Mouse (Mus musculus): ENCODE results near the gene Tnik.
A peak's percentile ranks its signal among the peaks of the same experiment; 100 is the strongest.

Gene Tnik

GRCm38 (mm10) chr3:28408859-28409459 is 145.9 kb downstream of the Tnik start:
- peak; percentile 57 for DNase-seq (ENCODE audit: low spot score)

DNA sequence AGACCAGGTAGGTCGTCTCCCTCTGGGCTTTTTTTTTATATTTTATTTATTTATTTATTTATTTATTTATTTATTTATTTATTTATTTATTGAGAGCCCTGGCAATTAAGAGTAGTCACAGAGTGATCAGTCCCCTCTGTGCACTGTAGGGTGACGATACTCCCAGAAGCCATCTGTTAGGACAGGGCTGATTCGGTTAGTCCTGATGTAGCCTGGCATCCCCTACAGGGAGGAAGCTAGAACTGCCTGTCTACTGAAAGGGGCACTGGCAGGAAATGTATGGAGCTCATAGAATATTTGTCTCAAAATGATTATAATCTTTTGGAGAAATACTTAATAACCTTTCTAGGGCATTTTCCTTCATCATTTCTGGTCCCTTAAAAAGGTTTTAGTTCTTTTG is 147.3 kb downstream of the Tnik start:
- no peak for DNase-seq (ENCODE audit: low spot score)

DNA sequence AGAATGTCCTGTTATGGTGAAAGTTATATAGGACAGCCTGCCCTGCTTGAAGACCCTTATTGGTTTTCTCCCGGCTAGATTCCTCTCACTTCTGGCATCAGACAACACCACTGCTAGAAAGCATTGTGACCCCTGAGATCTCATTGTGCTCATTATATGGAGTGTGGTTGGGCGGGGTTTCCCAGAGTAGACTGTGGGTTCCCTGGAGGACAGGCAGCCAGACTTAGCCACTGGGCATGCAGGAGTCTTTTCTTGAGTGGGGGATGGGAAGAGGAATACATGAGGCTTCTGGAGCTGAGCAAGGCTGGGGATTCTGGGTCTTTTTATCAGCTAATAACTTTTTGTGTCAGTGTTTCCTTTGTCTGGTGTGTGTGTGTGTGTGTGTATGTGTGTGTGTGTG is 153.0 kb downstream of the Tnik start:
- DNase-seq (ENCODE audit: low spot score) = no peak

- no peak for DNase-seq (ENCODE audit: low spot score)
These were observed 154.2 kb downstream of the Tnik start for GRCm38 (mm10) chr3:28417091-28417715.

DNA sequence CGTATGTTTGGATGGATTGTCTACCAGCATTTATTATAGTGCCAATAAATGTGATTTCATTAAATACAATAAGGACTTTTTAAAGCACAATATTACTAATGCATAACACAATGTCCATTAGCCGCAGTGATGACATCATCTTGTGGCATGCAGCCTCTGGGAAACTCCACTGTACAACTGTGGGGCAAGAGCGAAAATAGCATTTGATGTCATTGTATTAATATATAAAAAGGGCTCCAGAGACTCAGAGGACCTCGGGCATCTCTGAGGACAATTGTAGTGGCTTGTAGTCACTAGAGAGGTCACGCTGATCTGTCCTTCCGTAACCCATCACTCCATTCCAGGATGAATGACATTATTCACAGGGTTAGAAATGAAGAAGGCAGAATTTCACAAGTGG is 157.2 kb downstream of the Tnik start:
- DNase-seq (ENCODE audit: low spot score) = no peak

DNA sequence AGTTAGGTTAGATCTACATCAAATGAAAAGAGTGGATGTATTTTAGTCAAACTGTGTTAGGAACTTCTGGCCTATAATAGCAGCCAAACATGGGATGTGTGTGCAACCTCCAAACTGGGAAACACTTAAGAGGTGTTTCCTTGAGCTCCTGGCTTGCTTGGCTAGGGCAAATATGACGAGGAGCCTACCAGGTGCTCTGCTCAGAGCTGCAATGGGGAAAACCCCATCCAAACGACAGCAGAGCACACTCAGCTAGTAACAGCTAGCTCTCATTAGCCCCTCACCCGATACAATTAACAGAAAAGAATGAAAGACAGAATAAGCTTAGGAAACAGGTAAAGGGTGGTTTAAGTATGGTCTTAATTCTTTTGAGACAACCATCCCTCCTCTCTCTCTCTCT is 157.7 kb downstream of the Tnik start:
- no peak for DNase-seq (ENCODE audit: low spot score)

GRCm38 (mm10) chr3:28421798-28422197 is 158.8 kb downstream of the Tnik start:
- no peak for DNase-seq (ENCODE audit: low spot score)

DNA sequence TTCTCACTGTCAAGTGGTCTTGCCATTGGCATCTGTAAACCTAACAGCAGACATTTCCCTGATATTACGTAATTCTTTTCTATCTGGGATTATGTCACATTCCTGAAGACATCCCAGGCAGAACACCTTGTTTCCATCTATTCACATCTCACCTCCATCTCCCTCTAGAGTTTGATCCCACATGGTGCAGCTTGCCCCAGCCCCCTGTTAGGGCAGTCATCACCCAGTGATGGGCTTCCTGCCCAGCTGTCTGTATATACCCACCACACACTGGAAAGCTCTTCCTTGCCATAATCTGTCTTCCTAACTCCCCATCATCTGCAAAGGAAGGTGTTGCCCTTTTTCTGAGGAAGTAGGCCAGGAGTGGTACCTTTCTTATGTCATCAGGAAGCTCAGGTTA is 159.2 kb downstream of the Tnik start:
- DNase-seq (ENCODE audit: low spot score) = no peak

GRCm38 (mm10) chr3:28425911-28426310 is 162.9 kb downstream of the Tnik start:
- no peak for DNase-seq (ENCODE audit: low spot score)

DNA sequence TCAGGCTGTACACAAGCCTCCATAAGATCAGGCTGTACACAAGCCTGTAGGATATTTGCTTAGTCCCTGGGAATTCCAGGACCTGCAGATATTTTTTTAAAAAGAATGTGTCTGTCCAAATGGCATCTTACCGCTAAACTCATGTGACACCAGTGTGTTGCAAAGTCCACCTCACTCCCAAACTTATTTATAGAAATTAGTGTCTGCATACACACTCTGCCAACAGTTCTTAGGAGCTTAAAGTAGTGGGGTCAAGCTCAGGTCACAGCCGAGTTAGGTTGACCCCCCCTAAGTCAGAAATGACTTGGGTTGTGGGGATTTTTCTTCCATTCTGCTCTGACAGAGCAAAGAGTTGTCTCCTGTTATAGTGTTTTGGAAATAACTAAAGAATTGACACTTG is 168.4 kb downstream of the Tnik start:
- DNase-seq (ENCODE audit: low spot score) = no peak

DNA sequence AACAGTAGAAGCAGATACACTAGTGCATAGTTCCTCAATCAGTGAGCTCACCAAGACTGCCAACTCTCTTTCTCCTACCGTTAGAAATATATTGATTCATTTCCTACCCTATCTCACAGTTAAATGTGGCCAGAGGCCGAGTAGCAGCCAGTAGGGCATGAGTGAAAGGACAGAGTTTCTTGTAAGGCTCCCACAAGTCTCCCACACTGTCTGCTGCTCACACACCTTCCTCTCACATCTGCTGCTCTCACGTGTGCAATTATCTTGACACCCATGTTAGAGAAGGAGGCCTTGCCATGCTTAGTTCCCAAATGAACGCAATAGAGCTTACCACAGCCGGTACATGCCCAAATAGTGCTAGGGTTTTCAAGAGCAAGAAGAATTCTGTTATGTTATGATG is 169.3 kb downstream of the Tnik start:
- no peak for DNase-seq (ENCODE audit: low spot score)

DNA sequence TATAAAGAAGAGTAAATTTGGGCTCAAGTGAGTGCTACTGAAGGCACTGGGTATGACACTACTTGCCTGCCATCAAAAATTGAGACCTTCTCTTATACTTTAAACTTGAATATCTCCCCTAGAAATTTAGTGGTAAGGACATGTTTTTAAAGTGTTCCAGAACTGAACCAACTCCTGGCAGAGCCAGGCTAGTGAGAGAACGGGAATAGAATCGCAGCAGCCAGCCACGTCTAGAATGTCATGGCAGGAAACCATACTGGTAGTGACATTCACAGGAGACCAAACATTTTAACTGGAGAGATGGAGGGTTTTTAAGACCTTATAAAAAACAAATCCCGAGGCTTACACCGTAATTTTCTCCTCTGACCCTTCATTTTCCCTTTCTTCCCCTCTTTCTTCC is 172.5 kb downstream of the Tnik start:
- DNase-seq (ENCODE audit: low spot score) = no peak

GRCm38 (mm10) chr3:28437429-28437828 is 174.4 kb downstream of the Tnik start:
- DNase-seq (ENCODE audit: low spot score) = no peak

GRCm38 (mm10) chr3:28441545-28441944 is 178.5 kb downstream of the Tnik start:
- peak; percentile 34 for DNase-seq (ENCODE audit: low spot score)

DNA sequence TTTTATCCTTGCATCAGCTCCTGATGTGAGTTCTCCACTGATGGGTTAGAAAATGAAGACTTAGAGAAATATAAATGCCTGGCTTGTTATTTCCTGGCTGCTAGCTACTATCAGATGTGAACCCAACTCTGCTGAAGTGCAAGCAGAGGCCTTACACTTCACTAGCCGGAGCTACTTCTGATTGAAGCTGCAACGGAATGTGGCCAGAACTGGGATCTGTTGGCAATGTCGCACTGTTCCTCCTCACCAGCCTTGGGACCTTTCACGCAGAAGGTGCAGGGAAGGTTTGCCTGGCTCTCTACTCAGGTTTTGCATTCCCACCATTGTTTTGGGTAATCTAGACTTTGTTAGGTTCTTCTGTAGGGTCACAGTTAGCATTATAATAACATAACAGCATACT is 179.1 kb downstream of the Tnik start:
- no peak for DNase-seq (ENCODE audit: low spot score)

DNA sequence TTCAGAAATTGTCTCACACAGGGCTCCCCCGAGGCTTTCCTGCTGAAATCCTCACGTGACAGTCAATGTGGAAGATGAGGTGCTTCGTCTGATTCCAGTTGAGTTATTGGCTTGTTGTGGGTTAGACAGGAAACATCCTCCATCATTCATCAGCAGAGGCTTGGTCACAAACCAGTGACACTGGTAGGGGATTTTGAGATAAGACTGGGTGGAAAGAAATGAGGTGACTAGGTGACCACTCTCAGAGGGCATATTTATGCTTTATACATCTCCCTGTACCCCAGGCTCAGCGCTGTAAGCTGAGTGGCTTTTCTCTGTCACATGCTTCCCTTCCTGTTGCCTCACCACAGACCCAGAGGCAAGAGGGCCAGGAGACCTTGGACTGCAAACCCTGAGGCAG is 184.9 kb downstream of the Tnik start:
- DNase-seq (ENCODE audit: low spot score) = no peak

- no peak for DNase-seq (ENCODE audit: low spot score)
These were observed 190.4 kb downstream of the Tnik start for GRCm38 (mm10) chr3:28453458-28453857.

- DNase-seq (ENCODE audit: low spot score) = no peak
These were observed 193.8 kb downstream of the Tnik start for GRCm38 (mm10) chr3:28456842-28457241.

DNA sequence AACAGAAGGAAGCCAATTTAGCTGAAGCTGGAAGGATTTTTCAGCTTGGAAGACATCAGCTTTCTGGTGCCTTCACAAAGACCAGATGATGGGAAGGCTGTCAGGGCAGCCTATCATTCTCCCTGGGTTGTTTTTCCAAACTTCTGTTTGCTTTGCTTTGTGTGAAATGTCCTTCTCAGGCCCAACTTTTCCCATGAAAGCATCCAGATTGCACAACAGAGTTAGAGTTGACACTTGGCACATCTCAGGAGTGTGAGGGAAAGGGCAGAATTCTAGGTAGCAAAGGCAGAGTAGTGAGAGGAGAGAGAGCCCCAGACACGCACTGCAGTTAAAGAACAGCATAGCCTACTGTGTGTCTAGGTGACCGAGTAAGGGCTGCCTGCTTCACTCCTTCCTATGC is 194.5 kb downstream of the Tnik start:
- DNase-seq (ENCODE audit: low spot score) = no peak

DNA sequence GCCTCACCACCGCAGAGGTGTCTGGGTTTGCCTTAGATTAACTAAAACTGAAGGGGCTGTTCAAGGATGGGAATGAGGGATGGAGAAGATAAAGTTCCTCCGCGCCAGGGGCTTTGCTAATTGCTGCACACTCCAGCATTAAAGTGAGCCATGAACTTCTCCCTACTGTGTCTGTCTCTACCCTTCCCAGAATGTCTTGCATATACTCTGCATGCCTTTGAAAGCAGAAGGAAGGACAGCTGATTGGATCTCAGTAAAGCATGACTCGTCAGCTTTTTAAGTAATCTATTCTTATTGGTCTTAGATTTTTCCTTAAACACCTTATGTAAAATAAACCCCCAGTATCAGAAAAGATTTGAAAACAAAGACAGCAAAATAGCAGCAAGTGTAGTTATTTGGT is 203.7 kb downstream of the Tnik start:
- no peak for DNase-seq (ENCODE audit: low spot score)

- no peak for DNase-seq (ENCODE audit: low spot score)
These were observed 204.2 kb downstream of the Tnik start for GRCm38 (mm10) chr3:28467148-28467754.

- no peak for DNase-seq (ENCODE audit: low spot score)
These were observed 204.9 kb downstream of the Tnik start for GRCm38 (mm10) chr3:28467871-28468285.

GRCm38 (mm10) chr3:28473439-28473838 is 210.4 kb downstream of the Tnik start:
- no peak for DNase-seq (ENCODE audit: low spot score)

GRCm38 (mm10) chr3:28477373-28477772 is 214.4 kb downstream of the Tnik start:
- no peak for DNase-seq (ENCODE audit: low spot score)

Measured in left cerebral cortex, adult 11 months (tissue).